Mouse (Mus musculus) left cerebral cortex, postnatal 36 days (tissue): ENCODE data around the gene Ppa1. TPM values are rescaled to one million over a fixed set of nuclear protein-coding genes. Genes with fewer than 3 reads are reported as not detected.

Source experiments
- DNase-seq, 2 experiments: peaks; one replicate each; pipeline ENCODE4 v3.0.0; 2021 to 2022; ENCODE audit warnings: low spot score in 2 of 2, mixed read lengths in 1 of 2
- intact Hi-C: fragments of 180-260 bp; cut with DNase I; formaldehyde crosslinking; loops from one replicate; pipeline ENCODE4 v1.15.1; 2025
- total RNA-seq, 2 experiments: library from RNA; stranded (reverse); gene quantifications; 2 replicates each; pipeline ENCODE4 v1.2.3; 2021

Gene Ppa1
- total RNA-seq, 2 experiments from 2014 or later, result 104 to 108 TPM

GRCm38 (mm10) chr10:61680015-61680913 lies 31.9 kb downstream of the Ppa1 start, which contains the start of gene Sar1a:
Sar1a (plus strand) TSS chr10:61680299.
- peak; percentile 99 for DNase-seq
- intact Hi-C loops, result loop anchor here (1.0 kb wide), 1 partner anchor 15 kb away; the partner anchor contains the start of gene Tysnd1

DNA sequence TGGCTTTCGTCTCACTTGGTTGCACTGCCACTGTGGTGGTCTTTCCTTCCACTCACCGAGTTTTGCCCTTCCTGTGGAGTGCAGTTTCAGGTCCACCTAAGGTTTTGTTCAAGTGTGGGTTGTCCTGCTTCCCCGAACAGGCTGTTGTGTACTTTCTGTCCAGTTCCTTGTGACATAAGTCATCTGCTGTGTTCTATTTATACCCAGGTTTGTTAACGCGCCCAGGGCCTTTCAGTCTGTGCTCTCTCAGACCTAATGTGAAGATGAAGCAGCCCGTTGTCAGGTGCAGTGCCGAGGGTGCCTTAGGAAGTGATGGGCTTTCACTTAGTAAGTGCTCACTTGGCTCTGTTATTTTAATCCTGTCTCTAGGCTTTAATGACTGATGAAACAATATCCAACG lies 41.1 kb downstream of the Ppa1 start:
- no peak for DNase-seq
- intact Hi-C loops, result no loop called here

GRCm38 (mm10) chr10:61693563-61693962 lies 45.2 kb downstream of the Ppa1 start:
- intact Hi-C loops, result no loop called here
- DNase-seq, result no peak

DNA sequence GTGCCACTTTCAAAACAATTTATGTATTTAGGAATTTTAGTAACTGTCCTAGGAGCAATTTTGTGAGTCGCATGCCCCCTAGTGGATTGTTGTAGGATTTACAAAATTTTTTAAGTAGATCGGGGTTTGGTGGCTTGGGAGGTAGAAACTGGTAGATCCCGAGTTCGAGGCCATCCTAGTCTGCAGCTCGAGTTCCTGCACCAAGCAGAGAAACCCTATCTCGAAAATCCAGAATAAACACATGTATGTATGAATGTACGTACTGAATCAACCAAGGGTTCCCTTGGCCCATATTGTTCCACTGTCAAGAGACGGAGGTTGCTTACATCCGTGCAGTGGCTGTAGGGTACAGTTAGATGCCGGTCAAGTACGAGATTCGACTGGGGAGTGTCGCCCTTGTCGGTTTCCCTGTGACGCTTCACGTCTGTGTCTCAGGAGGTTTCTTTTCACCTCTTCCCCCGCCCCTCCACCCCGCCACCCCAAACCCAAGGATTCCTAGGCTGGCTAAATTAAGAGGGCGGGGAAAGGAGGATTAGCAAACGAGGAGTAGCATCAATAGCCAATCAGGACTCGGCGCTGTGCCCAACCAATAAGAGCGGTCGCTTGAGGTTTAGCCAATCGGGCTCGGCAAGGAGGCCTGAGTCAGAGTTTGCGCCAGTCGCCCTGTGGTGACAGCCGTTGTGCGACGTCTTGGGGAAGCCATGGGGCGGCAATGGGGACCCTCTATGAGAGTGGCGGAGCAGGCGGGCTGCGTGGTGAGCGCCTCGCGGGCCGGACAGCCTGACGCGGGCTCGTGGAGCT lies 46.7 kb downstream of the Ppa1 start, which contains the start of gene Tysnd1:
Gene Tysnd1 (plus strand): TSS at position 645 of the 801 bp plus-strand sequence.
- peak; percentile 94 to 96 for DNase-seq
- intact Hi-C loops, result loop anchor here (1.0 to 5.0 kb wide), 2 partner anchors 15 to 87 kb away; partner anchors contain the start of genes H2afy2 and Sar1a

DNA sequence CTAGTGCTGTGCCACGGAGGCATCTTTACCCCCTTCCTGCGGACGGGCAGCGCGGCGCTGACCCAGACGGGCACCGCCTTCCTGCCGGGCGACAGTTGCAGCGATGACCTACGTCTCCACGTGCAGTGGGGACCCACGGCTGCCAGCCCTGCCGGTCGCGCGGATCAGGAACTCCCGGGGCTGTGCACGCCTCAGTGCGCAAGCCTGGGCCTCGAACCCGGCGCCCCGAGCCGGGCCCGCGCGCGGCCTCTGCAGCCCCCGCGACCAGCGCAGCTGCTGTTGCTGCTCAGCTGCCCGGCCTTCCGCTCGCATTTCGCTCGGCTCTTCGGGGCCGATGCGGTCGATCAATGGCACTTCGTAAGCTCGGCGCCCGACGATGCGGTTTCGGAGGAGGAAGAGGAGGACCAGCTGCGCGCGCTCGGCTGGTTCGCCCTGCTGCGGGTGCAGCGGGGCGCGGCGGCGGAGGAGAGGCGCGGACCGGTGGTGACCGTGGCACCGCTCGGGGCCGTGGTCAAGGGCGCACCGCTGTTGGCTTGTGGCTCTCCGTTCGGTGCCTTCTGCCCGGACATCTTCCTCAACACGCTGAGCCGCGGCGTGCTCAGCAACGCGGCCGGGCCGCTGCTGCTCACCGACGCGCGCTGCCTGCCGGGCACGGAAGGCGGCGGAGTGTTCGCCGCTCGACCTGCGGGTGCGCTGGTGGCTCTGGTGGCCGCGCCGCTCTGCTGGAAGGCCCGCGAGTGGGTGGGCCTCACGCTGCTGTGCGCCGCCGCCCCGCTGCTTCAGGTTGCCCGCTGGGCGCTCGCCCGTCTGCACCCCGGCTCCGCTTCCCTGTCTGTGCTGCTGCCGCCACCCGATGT lies 47.6 kb downstream of the Ppa1 start:
- intact Hi-C loops, result loop anchor here (1.0 to 5.0 kb wide), 2 partner anchors 16 to 86 kb away; partner anchors contain the start of genes H2afy2 and Sar1a
- peak in 1 of 2 experiments; percentile 23 for DNase-seq

- intact Hi-C loops, result loop anchor here (5.0 kb wide), 1 partner anchor 86 kb away; the partner anchor contains the start of gene H2afy2
- DNase-seq, result no peak
Measured at GRCm38 (mm10) chr10:61696560-61696823, 48.1 kb downstream of the Ppa1 start.

GRCm38 (mm10) chr10:61697028-61697427 lies 48.7 kb downstream of the Ppa1 start:
- intact Hi-C loops, result loop anchor here (5.0 kb wide), 1 partner anchor 85 kb away; the partner anchor contains the start of gene H2afy2
- no peak for DNase-seq

GRCm38 (mm10) chr10:61704663-61705062 lies 56.3 kb downstream of the Ppa1 start:
- DNase-seq, result no peak
- intact Hi-C loops, result no loop called here

DNA sequence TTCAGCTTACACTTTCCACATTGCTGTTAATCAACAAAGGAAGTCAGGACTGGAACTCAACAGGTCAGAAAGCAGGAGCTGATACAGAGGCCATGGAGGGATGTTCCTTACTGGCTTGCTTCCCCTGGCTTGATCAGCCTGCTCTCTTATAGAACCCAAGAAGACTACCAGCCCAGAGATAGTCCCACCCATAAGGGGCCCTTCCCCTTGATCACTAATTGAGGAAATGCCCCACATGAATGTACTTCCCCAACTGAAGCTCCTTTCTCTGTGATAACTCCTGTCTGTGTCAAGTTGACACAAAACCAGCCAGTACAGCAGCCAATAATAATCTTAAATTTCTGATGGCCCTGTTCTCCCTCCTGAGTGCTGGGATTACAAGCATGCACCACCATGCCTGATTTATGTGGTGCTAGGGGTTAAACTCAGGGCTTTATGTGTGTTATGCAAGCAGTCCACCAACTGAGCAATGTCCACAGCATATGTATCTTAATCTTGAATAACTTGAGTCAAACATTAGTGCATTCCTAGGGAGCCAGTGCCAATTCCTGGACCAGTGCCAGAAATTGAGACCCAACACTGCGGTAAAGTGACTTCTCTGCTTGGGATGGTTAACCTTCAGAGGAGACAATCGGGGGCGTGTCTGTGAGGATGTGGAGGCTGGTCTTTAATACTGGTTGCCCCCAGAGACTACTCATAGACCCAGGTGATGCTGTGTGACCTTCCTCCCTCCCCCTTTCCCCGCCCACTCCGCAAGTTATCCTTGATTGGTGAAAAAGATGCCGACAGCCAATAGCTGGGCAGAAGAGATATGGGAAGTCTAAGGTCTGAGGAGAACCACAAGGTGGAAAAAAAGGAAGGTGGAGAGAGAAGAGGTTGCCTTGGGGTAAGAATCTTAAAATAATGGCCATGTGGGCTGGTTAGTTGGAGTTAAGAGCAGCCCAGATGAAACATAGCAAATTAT lies 58.3 kb downstream of the Ppa1 start:
- intact Hi-C loops, result no loop called here
- no peak for DNase-seq

DNA sequence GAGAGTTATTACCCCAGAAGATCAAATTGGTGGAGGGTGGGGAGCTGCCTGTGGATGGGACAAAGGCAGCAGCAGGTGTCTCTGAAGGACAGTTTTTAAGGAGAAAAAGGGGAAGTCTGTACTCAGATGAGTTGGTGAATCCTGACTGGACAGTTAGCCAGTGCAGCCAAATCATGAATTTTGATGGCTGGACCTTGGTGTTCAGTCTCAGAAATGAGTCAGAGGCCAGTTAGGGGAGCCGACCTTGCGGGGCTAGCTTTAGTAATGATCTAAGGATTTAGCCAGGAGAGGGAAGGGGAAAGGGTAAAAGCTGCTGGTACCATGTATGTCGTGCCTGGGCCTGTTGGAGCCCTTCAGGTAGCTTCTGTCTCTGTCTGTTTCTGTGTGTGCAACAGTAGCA lies 65.2 kb downstream of the Ppa1 start:
- no peak for DNase-seq
- intact Hi-C loops, result no loop called here

DNA sequence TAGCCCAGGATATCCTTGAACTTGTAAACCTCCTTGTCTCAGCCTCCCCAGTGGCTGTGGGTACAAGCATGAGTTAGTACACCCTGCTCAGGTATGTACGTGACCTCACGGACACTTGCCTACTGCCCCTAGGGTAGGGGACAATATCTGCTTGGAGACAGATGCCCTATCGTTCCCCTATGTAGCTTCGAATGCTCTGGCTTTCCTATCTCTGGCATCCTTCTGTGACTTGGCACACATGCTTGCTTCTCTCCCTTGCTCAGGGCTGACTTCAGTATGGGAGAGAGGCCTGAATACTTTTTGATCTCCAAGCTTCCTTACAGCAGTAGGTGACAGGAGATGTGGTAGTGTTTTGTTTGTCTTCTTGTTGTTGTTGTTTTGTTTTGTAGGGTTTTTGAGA lies 65.8 kb downstream of the Ppa1 start:
- intact Hi-C loops, result no loop called here
- no peak for DNase-seq

- intact Hi-C loops, result no loop called here
- DNase-seq, result no peak
Measured at GRCm38 (mm10) chr10:61714771-61715461, 66.6 kb downstream of the Ppa1 start, which contains the start of gene Aifm2. Aifm2 (plus strand) TSS chr10:61715263.

DNA sequence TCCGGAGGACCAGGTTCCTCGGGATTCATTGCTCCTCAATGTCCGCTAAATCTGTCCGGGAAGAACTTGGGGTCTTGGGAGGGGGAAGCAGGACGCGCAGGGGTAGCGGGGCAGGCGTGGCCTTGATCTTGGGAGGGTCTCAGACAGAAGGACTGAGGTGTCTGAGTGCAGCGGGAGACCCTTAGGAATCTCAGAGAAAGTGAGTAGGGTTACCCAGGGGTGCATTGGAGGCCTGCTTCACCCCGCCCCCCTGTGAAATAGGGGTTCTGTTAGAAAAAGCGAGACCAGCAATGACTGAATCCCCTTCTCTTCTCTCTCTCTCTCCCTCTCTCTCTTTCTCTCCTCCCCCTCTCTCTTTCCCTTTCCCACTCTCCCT lies 67.1 kb downstream of the Ppa1 start:
- no peak for DNase-seq
- intact Hi-C loops, result no loop called here

DNA sequence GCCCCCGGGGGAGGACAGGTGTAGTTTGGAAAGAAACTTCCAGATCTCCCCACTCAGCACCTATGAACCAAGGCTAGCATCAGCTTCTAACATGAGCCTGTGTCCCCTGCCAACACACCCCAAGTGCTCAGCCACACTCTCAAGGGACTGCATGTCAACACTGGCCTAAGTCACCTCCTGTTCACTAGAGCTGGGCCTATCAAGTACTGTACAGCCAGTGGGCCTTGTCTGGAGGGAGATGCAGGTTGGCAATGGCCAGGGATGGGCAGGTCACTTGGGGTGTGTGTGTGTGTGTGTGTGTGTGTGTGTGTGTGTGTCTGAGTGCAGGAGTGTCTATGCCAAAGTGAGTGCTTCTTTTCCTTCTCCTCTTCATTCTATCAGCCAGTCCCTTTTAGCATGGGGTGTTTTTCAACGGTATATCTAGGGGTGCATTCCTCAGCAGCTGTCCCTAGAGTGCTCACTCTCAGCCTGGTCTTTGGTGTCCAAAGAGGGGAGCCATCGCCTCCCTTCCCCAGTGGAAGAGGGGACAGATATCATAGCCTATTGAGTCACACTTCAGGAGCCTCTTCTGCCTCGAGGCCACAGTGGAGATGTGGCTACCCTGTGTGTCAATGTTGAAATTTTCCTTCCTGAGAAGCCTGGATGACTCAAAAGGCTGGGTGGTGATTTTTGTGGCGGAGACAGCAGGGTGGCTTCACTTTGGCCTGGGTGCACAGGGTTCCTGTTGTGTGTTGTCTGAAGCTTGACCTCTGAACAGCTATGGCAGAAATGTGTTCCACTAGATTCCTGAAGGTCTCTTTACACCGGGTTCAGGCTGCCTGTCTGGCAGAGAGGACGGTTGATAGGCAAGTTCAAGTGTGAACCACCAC lies 67.9 kb downstream of the Ppa1 start:
- DNase-seq, result no peak
- intact Hi-C loops, result no loop called here

- intact Hi-C loops, result no loop called here
- no peak for DNase-seq
Measured at GRCm38 (mm10) chr10:61717406-61718296, 69.3 kb downstream of the Ppa1 start.

DNA sequence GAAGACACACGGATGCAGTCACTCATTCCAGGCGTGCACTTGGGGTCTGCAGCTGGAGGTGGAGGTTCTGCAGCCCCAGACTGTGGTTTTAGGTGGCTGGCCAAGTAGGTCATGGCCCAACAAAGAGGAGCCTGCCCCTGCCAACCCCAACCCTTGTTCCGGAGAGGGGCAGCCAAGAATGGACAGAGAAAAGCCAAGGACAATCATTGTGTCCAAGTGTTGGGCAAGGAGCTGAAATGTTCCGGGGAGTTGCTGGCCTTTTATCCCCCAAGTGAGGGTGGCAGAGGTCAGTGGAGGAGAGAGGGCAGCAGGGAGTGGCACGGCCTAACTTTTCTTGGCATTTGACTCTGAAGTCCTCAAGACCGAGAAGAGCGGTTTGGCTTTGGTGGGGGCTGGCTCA lies 72.0 kb downstream of the Ppa1 start:
- intact Hi-C loops, result no loop called here

More for the DNA sequence above, 72.0 kb downstream of the Ppa1 start:
- DNase-seq, result no peak
